Mouse (Mus musculus) brain, embryonic 18.5 days (tissue): ENCODE data around the gene Nudt6.

Experiments used
- DNase-seq: peaks from one replicate; pipeline ENCODE4 v3.0.0-alpha.2; 2012; ENCODE audit warnings: low read depth, low spot score

Gene Nudt6

GRCm38 (mm10) chr3:37383096-37383765 is 36.8 kb downstream of the Nudt6 start:
- no peak for DNase-seq

DNA sequence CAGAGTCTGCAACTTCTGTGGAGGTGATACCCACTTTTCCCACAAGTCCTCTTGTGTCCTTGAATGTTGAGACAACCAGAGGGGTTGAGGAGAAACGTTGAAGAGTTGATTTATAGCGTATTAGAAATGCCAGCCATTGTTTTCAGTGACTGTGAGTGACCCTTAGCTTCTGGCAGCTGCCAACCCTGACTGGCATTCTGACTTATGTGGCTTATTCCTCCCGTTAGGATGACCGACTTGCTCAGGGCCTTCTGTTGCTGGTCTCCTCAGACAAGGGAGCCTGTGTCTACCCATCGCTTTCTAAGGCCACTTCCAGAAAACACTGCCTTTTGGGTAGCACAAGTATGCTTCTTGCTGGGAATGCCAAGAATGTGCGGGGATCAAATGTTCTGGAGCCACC is 38.6 kb downstream of the Nudt6 start:
- DNase-seq = no peak

DNA sequence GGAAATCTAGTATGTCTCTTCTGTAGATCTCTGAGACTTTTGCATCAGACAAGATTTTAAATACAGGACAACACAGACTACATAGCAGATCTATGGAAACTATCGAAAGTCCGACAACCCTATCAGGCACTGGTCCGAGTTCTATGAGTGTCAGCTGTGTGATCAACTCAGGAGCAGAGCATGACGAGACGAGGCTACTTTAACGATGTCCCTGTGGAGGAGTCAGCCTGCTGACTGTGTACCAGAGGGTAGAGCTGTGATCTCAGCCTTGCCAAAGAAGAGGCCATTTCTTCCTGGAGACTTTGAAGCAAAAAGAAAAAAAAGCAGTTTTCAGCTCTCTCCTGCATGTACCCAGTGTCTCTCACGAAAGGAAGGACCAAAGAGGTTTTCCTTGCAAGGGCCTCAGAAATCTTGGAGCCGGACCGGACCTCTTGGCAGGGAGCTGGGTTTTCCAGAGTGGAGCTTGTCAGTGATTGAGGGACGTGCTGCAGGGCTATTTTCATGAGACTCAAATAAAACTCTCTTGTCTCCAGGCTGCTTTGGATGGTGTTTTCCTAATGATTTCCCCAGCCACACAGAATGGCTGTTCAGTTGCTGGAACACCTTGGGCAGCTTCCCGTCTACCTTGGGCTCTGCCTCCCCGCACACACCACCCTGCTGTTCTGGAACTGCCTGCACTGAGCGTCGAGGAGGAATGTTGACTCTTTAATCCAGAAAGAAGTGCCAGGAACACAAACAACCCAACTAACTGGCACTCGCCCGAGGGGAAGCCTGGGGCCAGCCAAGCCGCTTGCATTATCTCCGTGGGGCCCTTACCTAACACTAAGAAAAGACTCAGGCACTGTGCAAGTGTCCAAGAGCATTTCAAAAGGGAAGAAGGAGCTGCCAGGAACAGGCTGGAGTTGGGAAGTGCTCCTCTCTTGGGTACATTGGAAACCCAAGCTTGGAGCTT is 39.8 kb downstream of the Nudt6 start:
- DNase-seq = no peak

GRCm38 (mm10) chr3:37379201-37379600 is 40.8 kb downstream of the Nudt6 start:
- no peak for DNase-seq

DNA sequence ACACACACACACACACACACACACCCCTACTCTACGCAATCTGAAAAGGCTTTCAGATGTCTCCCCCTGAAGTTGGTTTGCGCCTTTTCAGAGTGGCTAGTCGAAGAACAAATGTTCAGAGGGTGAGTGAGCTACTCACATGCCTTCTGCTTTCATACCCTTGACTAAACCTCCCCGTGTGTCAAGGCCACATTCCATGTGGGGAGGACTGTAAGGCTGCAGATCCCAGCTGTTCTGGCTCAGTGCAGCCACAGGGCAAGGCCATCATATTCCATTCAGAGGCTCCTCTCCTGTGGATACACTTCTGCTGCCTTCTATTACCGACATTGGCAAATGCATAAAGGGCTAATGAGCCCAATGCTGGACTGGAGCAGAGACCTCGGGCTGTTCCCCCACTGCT is 41.6 kb downstream of the Nudt6 start:
- DNase-seq = no peak

GRCm38 (mm10) chr3:37377926-37378325 is 42.1 kb downstream of the Nudt6 start:
- DNase-seq = no peak

DNA sequence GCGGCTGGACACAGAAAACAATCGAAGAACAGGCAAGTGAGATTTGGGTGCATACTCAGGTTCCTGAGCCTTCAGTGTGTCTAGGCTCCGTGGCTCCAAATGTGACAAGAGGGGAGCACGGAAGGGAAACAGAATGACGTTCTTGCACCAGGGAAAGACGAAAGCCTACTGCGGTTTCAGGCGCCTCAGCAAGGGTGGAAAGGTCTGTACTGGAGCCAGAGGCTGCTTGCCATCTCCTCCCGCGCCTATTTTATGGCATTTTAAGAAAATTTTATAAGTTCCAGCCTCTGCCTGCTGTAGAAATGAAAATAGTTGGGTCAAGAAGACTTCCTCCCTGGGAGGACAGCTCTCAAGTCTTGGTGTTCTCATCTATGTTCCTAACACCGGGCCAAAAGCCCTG is 46.3 kb downstream of the Nudt6 start:
- no peak for DNase-seq

DNA sequence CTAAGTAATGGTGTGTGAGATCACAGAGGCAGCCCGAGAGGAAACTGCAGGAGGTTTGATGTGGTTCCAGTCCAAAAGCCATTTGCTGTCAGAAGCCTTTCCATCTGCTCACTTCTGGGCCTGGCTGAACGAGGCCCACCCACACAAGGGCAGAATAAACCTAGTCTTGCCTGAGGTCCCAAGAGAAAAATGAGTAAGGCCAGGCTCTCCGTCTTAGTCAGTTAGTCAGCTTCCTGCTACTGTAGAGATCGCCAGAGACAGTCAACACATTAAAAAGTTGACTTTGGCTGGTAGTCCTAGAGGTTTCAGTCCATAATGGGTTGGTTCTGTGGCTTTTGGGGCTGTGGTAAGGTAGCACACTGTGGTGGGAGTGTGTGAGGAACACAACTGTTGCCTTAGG is 49.6 kb downstream of the Nudt6 start:
- DNase-seq = no peak

- no peak for DNase-seq
Measured at GRCm38 (mm10) chr3:37366381-37367053, 53.5 kb downstream of the Nudt6 start.

DNA sequence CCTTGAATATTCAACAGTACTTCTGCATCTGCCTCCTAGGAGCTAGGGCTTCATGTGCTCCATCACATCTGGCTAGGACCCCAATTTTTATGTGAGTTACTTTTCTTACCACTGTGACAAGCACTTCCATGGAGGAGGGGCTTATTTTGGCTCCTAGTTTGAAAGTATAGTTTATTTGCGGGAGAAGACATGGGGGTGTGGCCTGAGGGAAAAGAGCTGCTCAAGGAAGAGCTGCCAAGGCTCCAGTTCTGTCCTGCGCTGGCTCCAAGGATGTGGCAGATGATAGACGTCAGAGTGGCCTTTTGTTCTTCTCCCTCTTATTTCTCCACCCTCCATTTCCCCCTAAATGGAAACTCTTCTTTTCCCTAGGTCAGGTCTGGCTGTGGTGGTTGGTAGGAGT is 54.0 kb downstream of the Nudt6 start:
- no peak for DNase-seq

GRCm38 (mm10) chr3:37365144-37365543 is 54.9 kb downstream of the Nudt6 start:
- DNase-seq = no peak

- DNase-seq = no peak
Measured at GRCm38 (mm10) chr3:37360729-37361128, 59.3 kb downstream of the Nudt6 start.
